Mouse (Mus musculus) ES-E14 (cell line): ENCODE measurements at regions not wholly inside any gene's neighbourhood (a gene's known extent, or its start where the extent isn't known, plus 50 kb on each side); places are given as distances from the start of the nearest gene placed in this dataset.

Experiments used
- CHD2 ChIP-seq: IDR thresholded peaks from 2 replicates; pipeline ENCODE4 v1.6.1; 2014; ENCODE audit warnings: mild to moderate bottlenecking, low read depth, low read length, inconsistent platforms
- HCFC1 ChIP-seq: IDR thresholded peaks from 2 replicates; pipeline ENCODE4 v1.6.1; 2012; ENCODE audit warnings: low read length, inconsistent platforms, borderline replicate concordance; ENCODE audit not compliant: insufficient read depth
- MAFK ChIP-seq: IDR thresholded peaks from 2 replicates; pipeline ENCODE4 v1.6.1; 2014; ENCODE audit warnings: mild to moderate bottlenecking, low read depth, low read length, inconsistent platforms; ENCODE audit not compliant: insufficient read depth
- ZNF384 ChIP-seq: IDR thresholded peaks from 2 replicates; pipeline ENCODE4 v1.6.1; 2012; ENCODE audit warnings: low read depth, low read length, inconsistent platforms

GRCm38 (mm10) chr17:27317576-27318277 lies 113.5 kb upstream of the Lemd2 start:
- no peak for TF ChIP-seq CHD2
- no peak for TF ChIP-seq HCFC1
- TF ChIP-seq MAFK = no peak
- no peak for TF ChIP-seq ZNF384
